Mouse (Mus musculus) MEL (cell line): ENCODE measurements at regions not wholly inside any gene's neighbourhood (a gene's known extent, or its start where the extent isn't known, plus 50 kb on each side); places are given as distances from the start of the nearest gene placed in this dataset.

ENCODE experiments used
- DNase-seq: peaks from one replicate; pipeline ENCODE4 v3.0.0; 2011; ENCODE audit warnings: low read depth, low spot score
- H3K27ac ChIP-seq: 2 replicates; pipeline ENCODE4 v1.5.1; 2012; ENCODE audit warnings: low read depth, mild to moderate bottlenecking, control low read depth, low read length, moderate library complexity; ENCODE audit not compliant: control insufficient read depth
- H3K27me3 ChIP-seq, 2 experiments: fragments of 150-350 bp in 1 of 2; sonication (generic) in 1 of 2; 2 replicates each; pipeline ENCODE4 v1.6.1; 2012; ENCODE audit warnings: low read length in 2 of 2, mild to moderate bottlenecking in 2 of 2, improper control_type of control experiment in 1 of 2, moderate library complexity in 1 of 2; ENCODE audit not compliant: insufficient read depth in 2 of 2, control insufficient read depth in 1 of 2
- H3K36me3 ChIP-seq, 2 experiments: 2 replicates each; pipeline ENCODE4 v1.6.1; 2012 to 2014; ENCODE audit warnings: low read length in 2 of 2, improper control_type of control experiment in 1 of 2, inconsistent platforms in 1 of 2, mild to moderate bottlenecking in 1 of 2; ENCODE audit not compliant: insufficient read depth in 2 of 2, control insufficient read depth in 1 of 2
- H3K4me1 ChIP-seq, 2 experiments: fragments of 150-350 bp in 1 of 2; sonication (generic) in 1 of 2; 2 replicates each; pipeline ENCODE4 v1.6.1; 2012; ENCODE audit warnings: low read length in 2 of 2, improper control_type of control experiment in 1 of 2, mild to moderate bottlenecking in 1 of 2; ENCODE audit not compliant: insufficient read depth in 2 of 2, control insufficient read depth in 1 of 2
- H3K4me3 ChIP-seq, 2 experiments: fragments of 150-350 bp in 1 of 2; sonication (generic) in 1 of 2; 2 replicates each; pipeline ENCODE4 v1.5.1; 2012; ENCODE audit warnings: low read depth in 2 of 2, low read length in 2 of 2, mild to moderate bottlenecking in 2 of 2, moderate library complexity in 2 of 2, control low read depth in 1 of 2, improper control_type of control experiment in 1 of 2; ENCODE audit not compliant: control insufficient read depth in 1 of 2, insufficient read depth in 1 of 2
- H3K79me2 ChIP-seq: 2 replicates; pipeline ENCODE4 v1.6.1; 2012; ENCODE audit warnings: mild to moderate bottlenecking, low read length, moderate library complexity; ENCODE audit not compliant: control insufficient read depth, poor library complexity, insufficient read depth
- H3K9ac ChIP-seq: 2 replicates; pipeline ENCODE4 v1.6.1; 2012; ENCODE audit warnings: low read depth, mild to moderate bottlenecking, control low read depth, low read length, moderate library complexity; ENCODE audit not compliant: control insufficient read depth, poor library complexity, severe bottlenecking
- H3K9me3 ChIP-seq: fragments of 150-350 bp; sonication (generic); replicated peaks from 2 replicates; pipeline ENCODE4 v1.6.1; 2012; ENCODE audit warnings: mild to moderate bottlenecking, low read length, improper control_type of control experiment, moderate library complexity; ENCODE audit not compliant: insufficient read depth
- CTCF ChIP-seq, 3 experiments: IDR thresholded peaks in 2 of 3; conservative IDR thresholded peaks in 1 of 3; 2 replicates each; pipeline ENCODE4 v1.5.1; 2011 to 2012; ENCODE audit warnings: low read length in 3 of 3, low read depth in 2 of 3, mild to moderate bottlenecking in 2 of 3, improper control_type of control experiment in 1 of 3, inconsistent platforms in 1 of 3, mixed read lengths in 1 of 3, moderate library complexity in 1 of 3; ENCODE audit not compliant: control insufficient read depth in 1 of 3, insufficient read depth in 1 of 3, poor library complexity in 1 of 3, severe bottlenecking in 1 of 3
- ELF1 ChIP-seq: IDR thresholded peaks from 2 replicates; pipeline ENCODE4 v1.6.1; 2014; ENCODE audit warnings: low read depth, mild to moderate bottlenecking, inconsistent platforms, low read length, improper control_type of control experiment, moderate library complexity
- EP300 ChIP-seq, 2 experiments: IDR thresholded peaks; 2 replicates each; pipeline ENCODE4 v1.6.1; 2011; ENCODE audit warnings: improper control_type of control experiment in 2 of 2, low read length in 2 of 2, low read depth in 1 of 2, mild to moderate bottlenecking in 1 of 2
- MAFK ChIP-seq: IDR thresholded peaks from 2 replicates; pipeline ENCODE4 v1.6.1; 2011; ENCODE audit warnings: low read depth, mild to moderate bottlenecking, low read length, improper control_type of control experiment, borderline replicate concordance
- MAZ ChIP-seq: IDR thresholded peaks from 2 replicates; pipeline ENCODE4 v1.6.1; 2012; ENCODE audit warnings: low read depth, mild to moderate bottlenecking, inconsistent platforms, low read length, improper control_type of control experiment
- MXI1 ChIP-seq: IDR thresholded peaks from 2 replicates; pipeline ENCODE4 v1.6.1; 2011; ENCODE audit warnings: mild to moderate bottlenecking, low read depth, low read length, improper control_type of control experiment
- MYB ChIP-seq: IDR thresholded peaks from 2 replicates; pipeline ENCODE4 v1.6.1; 2011; ENCODE audit warnings: mild to moderate bottlenecking, low read depth, low read length, improper control_type of control experiment
- MYC ChIP-seq: IDR thresholded peaks from 2 replicates; pipeline ENCODE4 v1.6.1; 2011; ENCODE audit warnings: low read depth, mild to moderate bottlenecking, low read length, improper control_type of control experiment, moderate library complexity
- NELFE ChIP-seq: IDR thresholded peaks from 2 replicates; pipeline ENCODE4 v1.6.1; 2011; ENCODE audit warnings: low read depth, low read length, improper control_type of control experiment
- POLR2AphosphoS2 ChIP-seq: IDR thresholded peaks from 2 replicates; pipeline ENCODE4 v1.6.1; 2011; ENCODE audit warnings: low read length, improper control_type of control experiment
- RAD21 ChIP-seq: IDR thresholded peaks from 2 replicates; pipeline ENCODE4 v1.6.1; 2011; ENCODE audit warnings: mild to moderate bottlenecking, low read depth, low read length, improper control_type of control experiment
- USF2 ChIP-seq, 2 experiments: IDR thresholded peaks; 2 replicates each; pipeline ENCODE4 v1.6.1; 2011 to 2012; ENCODE audit warnings: improper control_type of control experiment in 2 of 2, low read length in 2 of 2, borderline replicate concordance in 1 of 2, inconsistent platforms in 1 of 2, low read depth in 1 of 2, mild to moderate bottlenecking in 1 of 2; ENCODE audit not compliant: insufficient read depth in 1 of 2
- ZKSCAN1 ChIP-seq: IDR thresholded peaks from 2 replicates; pipeline ENCODE4 v1.6.1; 2012; ENCODE audit warnings: low read depth, mild to moderate bottlenecking, inconsistent platforms, low read length, improper control_type of control experiment, moderate library complexity

DNA sequence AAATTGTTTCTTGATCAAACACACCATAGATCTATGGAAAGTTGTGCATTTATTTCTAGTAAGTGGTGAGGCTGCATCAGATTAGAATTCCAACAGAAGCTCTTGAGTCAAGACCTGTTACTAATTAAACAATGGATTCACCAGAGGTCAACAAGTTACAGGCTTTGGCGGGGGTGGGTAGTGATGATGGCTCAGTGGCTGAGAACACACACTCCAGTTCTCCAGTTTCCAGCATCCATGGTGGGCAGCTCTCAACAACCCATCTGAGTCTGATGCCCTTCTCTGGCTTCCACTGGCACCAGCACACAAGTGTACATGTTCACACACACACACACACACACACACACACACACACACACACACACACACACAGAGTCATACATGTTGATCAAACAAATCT is 56.3 kb upstream of the Rgs17 start:
- TF ChIP-seq EP300 (IDR thresholded peaks at IDR 0.05; ENCODE audit: low read depth in 1 of 2, low read length in 2 of 2) (no peak), MAFK (no peak), ZKSCAN1 (no peak), MXI1 (no peak), ELF1 (no peak), POLR2AphosphoS2 (no peak), MAZ (no peak), MYC (no peak), USF2 (IDR thresholded peaks at IDR 0.05; ENCODE audit: borderline replicate concordance in 1 of 2, insufficient read depth in 1 of 2, low read depth in 1 of 2, low read length in 2 of 2) (no peak), MYB (no peak), CTCF (IDR thresholded peaks at IDR 0.05 in 2 of 3, conservative IDR thresholded peaks at IDR 0.05 in 1 of 3; ENCODE audit: control insufficient read depth in 1 of 3, insufficient read depth in 1 of 3, low read depth in 2 of 3, low read length in 3 of 3, poor library complexity in 1 of 3, severe bottlenecking in 1 of 3) (no peak), NELFE (no peak), RAD21 (no peak)
- no peak overlapping the region for H3K9ac ChIP-seq
- H3K27me3 ChIP-seq, result no peaks in the 10 kb centered on the region
- H3K27ac ChIP-seq, result no peak overlapping the region
- H3K79me2 ChIP-seq, result no peaks in the 10 kb centered on the region
- no peaks in the 10 kb centered on the region for H3K36me3 ChIP-seq
- no peaks in the 10 kb centered on the region for H3K4me1 ChIP-seq
- H3K4me3 ChIP-seq, result no peak overlapping the region
- H3K9me3 ChIP-seq, result no peaks in the 10 kb centered on the region
- no peak for DNase-seq
